Mouse (Mus musculus) layer of hippocampus, postnatal 14 days (tissue): ENCODE data around the gene R3hcc1l. TPM values are rescaled to one million over a fixed set of nuclear protein-coding genes. Genes with fewer than 3 reads are reported as not detected.

Experiments used
- DNase-seq, 2 experiments: peaks; one replicate each; pipeline ENCODE4 v3.0.0; 2021 to 2022; ENCODE audit warnings: low spot score in 2 of 2, mixed read lengths in 1 of 2
- total RNA-seq, 2 experiments: library from RNA; stranded (reverse); gene quantifications; 2 replicates each; pipeline ENCODE4 v1.2.3; 2021

Gene R3hcc1l
- total RNA-seq, 2 experiments from 2014 or later = 15.8 to 18.0 TPM

DNA sequence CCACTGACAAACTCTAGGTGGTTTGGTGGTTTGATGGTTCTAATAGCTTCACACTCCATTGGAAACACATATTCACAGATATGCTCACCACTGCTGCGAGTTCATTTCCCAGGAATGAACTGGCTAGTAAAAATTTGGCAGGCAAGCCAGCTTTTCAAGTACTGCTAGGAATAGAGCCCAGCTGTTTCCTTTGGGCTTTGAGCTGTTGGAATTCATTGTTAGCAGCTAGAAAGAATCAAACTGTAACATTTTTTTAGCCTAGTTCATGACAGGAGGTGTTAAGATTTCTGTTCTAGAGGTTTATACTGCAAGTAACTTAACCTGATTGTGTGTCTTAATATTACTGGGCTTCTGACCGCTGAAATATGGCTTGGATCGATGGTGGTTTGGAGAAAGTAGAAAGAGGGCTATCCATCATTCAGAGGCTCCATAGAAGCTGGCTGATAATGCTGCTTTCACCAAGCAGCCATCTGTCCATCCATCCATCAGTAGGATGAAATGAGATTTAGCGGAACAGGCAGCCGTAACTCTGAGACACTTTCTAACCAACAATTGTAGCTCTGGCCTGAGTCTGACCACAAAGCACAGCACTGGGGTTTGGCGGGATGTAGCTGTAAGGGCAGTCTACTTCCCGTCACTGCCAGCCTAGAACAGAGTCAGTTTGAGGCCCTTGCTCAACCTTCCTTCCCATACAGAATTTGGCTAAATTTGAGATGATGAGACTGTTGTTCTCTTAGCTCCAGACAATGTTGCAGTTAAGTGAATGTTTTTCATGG, 21.0 kb downstream of the R3hcc1l start:
- peak in 1 of 2 experiments; percentile 26 for DNase-seq

DNA sequence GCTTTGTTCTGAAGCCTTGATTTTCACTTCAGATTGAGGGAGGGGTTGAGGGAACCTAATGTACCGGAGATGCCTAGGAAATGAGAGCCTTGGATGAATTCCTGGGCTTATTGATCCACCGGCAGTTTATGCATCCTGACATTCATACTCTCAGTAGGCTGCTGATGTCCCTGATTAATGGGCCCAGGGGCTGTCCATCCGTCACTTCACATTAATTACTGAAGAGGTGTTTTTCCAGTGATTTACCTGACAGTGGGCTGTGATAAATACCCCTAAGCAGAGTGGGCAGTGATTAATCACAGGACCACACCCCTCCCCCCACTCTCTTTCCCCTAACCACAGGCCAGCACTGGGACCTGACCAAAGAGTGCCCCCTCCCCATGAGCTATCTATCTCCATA, 22.1 kb downstream of the R3hcc1l start:
- no peak for DNase-seq

DNA sequence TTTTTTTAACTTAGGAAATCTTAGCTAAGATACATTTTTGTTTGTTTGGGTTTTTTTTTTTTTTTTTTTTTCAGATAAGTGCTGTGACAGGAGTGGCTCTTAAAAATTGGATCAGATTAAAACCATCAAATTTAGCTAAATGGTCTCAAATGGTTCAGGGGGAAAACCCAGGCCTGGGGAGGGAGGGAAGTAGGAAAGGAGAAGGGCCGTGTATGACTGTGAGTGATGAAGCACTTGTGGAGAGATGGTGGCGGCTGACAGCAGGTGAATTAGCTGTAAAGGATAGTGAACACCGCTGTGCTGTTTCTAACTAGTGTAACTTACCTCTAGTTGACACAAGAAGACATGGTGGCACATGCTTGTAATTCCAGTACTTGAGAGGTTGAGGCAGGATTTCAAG, 40.1 kb downstream of the R3hcc1l start:
- no peak for DNase-seq

DNA sequence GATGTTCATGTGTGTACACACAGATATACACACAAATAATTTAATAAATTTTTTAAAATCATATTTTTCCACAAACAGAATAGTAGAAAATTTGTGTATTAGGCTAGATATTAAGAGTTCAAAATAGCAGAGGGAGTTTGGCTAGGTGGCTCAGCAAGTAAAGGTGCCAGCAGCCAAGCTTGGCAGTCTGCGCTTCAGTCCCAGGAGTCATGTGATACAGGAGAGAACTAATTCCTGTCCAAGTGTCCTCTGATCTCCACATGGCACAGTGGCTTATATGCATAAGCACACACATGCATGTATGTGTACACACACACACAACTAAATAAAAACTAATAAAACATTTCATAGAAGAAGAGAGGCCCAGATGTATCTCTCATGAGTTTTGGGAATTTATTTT, 43.4 kb downstream of the R3hcc1l start:
- DNase-seq = no peak

DNA sequence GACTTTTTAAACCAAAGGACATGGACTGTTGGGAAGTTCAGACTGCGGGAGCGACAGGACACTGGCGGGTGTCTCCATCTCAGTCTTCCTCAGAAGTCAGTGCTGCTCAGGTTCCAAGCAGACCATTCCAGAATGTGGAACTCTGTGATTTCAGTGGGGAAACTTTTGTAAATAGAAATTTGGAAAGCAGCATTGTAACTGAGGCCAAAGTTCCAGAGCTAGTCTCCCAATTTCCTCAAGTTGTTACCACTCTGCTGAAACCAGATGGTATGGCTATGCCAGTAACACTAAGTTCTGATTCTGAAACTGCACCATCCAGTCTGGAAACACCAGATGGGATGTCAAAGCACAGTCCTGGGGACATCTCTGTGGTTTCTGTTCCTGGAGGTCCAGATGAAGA, 44.4 kb downstream of the R3hcc1l start:
- DNase-seq = no peak

DNA sequence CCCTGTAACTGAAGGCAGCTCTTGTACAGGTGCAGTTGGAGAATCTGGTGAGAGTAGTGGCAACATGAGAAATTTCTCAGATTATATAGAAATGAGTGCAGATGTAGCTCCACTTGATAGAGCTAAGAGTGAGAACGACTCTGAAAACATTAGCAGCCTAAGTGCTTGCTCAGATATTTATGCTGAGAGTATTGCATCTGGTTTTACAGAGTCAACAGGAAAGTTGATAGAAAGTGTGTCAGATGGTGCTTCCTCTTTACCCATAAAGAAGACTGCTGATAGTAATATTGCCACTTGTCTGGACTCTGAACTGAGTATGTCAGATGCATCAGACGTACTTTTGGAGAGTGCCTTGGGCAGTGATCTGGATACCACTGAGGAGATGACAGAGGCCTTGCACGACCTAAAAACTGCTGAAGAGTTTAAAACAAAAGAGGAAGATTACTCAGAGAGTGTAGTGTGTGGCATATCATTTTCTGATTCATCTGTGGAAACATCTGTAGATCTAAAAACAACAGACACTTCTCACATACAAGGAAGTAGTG, 45.2 kb downstream of the R3hcc1l start:
- DNase-seq = no peak

DNA sequence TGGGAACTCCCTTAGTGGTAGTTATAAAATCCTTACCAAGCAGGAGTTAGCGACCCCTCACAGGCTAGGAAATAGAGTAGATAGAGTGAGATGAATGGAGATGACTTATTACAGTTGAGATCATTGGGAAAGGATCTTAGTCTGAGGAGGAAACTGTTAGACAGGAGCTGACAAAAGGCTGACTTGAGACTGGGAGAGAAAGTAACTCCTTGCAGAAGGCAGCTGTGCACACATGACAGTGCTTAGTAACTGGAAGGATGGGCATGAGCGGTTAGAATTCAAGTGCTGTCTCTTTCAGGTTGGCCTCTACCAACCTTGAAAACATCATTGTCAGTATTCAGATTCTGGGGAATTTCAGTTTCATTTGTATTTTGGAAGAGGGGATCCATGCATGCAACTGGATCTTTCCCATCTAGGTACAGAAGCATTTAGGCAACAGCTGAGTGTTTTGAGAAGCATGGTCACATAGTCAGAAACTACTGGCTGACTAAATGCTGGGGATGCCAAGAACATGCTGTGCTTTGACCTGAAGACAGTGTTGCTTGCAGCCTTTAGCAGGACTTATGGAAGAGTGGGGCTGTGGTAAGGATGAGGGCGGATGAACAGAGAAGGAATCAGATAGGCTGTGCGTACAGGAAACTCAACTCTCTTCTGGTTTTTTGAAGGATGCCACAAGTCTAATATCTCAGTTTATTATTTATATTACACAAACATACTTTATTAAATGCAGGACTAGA, 47.9 kb downstream of the R3hcc1l start:
- no peak for DNase-seq

DNA sequence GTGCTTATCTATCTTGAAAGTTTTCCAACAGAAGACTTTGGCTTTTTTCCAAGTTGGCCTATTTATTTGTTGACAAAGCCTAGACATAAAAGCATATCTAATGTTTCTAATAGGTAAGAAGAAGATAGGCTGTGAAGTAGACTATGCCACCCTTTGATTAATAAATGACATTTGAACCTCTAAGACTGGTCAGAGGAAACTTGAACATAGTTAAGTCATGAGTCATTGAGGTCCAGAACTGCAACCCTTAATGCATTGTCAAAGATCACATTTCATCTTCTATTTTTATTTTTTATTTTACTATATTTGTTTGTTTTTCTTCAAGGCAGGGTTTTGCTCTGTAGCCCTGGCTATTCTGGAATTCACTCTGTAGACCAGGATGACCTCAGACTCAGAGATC, 48.5 kb downstream of the R3hcc1l start:
- DNase-seq = no peak

DNA sequence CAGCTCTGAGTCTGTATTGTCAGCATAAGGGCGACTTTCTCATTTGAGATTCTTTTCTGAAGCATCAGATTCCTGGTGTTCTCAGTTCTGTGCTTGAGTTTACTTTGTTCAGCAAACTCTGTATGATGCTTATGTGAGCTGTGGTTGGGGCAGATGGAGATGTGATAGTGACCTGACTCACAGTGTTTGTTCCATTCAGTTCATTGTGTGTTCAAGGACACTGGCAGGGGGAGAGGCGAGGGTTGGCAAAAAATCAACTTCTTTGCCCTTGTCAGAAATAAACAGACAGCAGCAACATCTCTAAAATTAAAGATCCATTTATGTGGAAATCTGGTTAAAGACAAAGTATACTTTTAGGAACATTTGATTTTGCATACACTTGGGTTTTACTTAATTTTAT, 50.5 kb downstream of the R3hcc1l start:
- DNase-seq = no peak

DNA sequence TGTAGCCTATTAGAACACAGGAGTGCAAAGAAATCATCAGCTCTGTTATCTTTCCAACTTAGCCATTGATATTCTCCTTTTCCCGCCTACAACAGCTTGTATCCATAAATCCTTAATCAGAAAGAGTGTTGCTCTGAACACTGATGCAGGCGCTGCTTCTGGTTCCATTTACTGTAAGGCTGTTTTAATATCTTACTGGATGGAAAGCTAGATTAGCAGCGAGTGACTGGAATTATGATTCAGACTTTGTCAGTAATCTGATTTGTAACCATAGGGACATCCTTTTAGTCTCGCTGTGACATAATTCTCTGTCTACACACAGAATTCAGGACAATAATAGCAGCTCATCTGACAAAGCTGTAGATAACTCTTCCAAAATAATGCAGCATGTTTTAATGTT, 52.7 kb downstream of the R3hcc1l start:
- no peak for DNase-seq

DNA sequence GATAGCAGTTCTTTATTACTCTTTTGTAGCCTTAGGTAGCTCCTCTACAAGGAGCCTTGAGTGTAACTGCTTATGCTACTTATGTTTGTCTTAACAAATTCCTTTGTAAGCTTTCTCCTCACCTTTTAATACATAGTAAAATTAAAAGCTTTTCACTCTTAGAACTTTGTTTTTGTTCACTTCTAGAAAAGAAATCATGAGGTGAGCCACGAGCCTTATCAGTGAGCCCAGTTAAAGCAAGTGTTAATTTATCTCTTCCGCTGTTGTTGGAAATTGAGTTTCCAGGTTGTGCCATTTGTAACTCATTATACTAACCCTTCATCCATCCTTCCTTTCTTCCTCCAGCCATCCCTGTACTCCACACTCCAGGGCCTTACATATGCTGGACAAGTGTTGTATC, 56.8 kb downstream of the R3hcc1l start:
- DNase-seq = no peak

DNA sequence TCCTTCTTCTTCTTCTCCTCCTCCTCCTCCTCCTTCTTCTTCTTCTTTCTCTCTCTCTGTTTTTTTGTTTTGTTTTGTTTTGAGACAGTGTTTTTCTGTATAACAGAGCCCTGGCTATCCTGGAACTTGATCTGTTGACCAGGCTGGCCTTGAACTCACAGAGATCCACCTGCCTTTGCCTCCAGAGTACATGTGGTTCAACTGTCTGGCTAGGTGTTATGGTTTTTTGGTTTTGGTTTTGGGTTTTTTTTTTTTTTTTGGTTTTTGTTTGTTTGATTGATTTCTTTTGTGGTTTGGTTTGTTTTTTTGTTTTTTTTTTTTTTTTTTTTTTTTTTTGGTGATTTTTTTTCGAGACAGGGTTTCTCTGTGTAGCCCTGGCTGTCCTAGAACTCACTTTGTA, 58.3 kb downstream of the R3hcc1l start:
- DNase-seq = no peak

DNA sequence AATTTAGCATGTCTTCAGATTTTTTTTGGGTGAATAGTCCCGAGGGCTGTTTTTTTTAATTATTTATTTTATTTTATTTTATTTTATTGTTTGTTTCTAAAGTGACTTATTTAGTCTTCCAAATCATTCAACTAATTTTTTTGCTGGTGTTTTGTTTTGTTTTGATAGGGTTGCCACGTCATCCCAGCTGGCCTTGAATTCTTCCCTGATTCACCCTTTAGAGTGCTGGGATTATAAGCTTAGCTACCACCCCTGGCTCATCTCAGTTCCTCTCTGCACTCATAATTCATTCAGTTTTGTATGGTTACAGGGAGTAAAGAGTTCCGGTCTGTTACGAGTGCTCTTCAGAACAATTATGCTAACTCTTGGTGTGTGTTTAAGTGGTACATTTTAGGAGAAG, 60.1 kb downstream of the R3hcc1l start:
- DNase-seq = no peak

DNA sequence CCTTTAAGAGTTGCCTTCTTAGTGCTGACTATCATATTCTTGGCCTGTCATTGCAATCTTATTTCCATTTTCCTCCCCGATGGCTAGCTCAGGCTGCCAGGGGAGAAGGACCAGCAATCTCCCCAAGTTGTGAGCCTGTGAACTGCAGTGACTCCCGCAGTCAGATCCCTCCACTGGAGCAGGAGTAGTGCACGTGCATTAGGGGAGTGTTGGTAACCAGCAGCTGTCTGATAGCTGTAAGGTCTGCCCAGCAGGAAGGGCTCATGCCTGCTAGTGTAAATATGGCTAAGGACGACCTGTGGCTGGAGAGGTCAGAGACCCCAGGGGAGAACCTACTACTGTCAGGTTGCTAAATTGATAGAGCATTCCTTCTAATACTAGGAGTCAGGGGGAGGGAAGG, 62.1 kb downstream of the R3hcc1l start:
- no peak for DNase-seq

DNA sequence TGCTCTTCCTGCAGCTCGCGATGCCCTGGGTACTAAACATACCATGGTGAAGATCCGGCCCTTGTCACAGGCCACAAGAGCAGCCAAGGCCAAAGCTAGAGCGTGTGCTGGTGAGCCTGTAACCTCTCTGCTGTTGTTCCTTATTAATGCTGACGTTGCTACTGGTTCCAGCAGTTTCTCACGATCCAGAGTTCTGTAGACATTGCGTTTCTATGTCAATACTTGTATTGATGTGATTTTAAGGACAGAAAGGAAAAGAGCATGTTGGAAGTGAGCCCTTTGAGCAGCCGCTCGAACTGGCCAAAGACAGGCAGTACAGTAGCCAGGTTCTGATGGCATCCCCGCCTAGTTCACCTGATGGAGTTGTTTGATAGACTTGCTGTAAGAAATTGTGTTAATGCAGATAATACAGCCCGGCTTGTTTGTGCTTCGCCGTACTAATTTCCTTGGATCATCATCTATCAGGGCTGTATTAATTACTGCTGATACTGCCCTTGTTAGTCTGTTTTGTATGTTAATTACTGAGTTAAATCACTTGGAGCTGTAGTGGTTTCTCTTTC, 64.3 kb downstream of the R3hcc1l start:
- DNase-seq = no peak

DNA sequence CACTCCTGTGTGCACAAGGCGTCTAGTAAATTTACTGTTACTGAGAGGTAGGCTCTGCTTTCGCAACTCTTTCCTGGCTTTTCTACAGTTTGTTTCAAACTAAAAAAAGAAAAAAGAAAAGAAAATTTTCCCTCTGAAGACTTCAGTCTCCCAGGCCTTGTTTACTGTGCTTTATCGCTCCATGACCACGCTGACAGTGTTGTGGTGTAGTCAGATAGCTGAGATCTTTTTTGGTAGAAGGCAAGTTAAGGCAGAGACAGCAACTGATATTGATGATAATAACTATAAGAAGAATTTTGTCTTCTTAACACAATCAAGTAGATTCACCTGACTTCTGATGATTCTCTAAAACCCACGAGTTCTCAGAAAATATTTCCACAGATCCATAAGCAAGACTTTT, 65.1 kb downstream of the R3hcc1l start:
- no peak for DNase-seq

DNA sequence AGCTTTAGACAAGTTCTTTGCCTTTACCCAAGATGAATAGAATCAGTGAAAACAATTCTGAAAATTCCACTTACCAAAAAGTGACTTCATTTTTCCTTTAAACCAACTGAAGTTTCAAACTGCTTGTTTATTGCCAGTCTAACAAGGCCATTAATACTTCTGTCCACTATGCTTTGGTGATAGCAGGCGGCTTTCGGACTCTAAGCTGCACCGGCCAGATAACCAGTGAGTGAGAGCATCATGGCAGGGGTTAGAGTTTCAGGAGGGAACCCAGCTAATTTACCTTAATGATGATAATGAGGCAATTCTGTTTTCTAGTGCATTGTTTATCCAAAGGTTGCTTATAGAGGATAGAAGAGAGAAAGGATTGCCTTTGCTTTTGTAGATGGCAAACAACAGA, 65.6 kb downstream of the R3hcc1l start:
- DNase-seq = no peak

DNA sequence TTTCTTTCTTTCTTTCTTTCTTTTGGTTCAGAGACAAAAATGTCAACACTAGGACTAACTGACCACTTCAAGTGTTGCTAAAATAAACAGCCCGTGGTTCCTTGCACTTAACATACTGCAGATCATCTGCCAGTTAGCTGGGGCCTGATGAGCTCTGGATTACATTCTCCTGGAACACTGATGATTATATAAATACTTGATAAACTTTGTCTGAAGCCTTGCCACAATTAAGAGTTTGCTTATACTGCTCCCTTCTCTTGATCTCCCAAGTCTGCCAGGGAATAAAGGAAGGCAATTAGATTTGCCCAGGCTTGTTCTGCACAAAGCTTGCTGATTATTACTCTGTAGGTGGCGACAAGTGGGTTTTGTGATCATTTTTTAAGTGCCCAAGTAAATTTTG, 69.1 kb downstream of the R3hcc1l start:
- DNase-seq = no peak

DNA sequence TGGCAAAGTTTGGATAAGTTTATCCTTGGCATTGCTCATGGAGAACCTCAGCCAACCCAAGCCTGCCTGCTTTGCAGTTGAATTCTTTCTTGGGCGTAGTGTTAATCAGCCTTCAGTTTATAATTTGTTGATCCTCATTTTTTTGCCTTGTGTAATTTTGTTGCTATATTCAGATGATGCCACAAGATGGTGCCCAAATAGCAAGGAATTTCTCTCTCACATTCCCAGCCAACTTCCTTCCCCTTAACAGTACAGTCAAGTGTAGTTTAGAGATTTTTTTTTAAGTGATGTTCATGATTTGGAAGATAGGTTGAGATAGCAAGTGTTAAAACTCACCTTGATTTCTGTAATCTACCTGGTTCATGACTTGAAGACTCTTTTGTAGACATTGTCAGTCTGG, 70.7 kb downstream of the R3hcc1l start:
- DNase-seq = peak in 1 of 2 experiments; percentile 37

DNA sequence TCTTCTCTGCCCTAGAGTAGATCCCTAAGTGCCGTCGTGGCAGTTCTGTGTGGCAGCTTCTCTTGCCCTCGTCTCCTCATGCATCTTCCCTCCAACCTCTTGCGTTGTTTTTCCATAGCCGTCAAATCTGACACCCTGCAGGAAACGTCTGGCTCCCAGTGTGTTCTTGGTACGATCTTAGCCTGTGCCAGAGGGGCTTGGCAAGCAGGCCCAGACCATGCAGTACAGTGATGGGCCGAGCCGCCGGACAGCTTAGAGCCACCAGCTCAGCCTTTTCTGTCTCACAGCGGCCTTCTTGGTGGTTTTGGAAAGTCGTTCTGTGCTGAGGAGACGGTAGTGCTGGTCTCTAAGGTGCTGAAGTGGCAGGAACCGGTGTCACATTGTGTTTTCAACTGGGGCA, 73.0 kb downstream of the R3hcc1l start:
- no peak for DNase-seq

DNA sequence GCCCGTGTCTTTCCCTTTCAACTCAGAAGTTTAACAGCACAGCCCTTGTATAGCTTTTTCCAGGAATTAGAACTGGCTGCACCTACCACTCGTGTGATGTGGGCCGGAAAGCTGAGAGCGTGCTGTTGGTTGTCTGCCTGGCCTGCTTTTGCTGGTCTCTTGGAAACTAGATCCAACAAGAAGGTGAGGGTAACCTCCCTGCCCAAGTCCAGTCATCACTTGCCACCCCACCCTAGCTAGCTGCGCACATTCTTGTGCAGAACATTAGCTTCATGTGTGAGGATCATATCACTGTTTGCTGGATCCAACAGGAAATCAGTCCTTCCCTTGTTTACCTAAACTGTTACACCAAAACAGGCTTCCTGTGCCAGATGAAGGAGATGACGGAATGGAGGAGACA, 74.9 kb downstream of the R3hcc1l start:
- no peak for DNase-seq

DNA sequence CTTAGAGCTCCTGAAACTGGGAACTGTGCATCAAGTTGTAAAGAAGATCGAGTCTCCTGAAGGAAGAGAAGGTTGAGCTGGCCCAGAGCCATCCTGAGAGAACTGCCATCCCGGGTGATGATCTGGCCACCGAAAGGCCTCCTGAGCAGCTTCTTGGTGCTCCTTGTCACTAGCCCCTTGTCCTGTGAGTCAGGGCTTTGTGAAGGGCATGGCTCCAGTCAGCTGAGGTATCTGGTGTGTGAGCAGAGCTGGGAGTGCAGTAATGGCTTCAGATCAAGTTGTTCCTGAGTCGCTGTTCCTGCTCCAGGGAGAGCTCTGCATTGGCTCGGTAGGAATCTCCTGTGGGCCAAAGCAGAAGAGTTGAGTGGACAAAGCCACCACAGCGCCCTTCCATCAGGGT, 76.5 kb downstream of the R3hcc1l start:
- DNase-seq = no peak
